Mouse (Mus musculus): ENCODE data around the gene Gm21954.
A peak's percentile ranks its signal among the peaks of the same experiment; 100 is the strongest.

The Gm21954 gene

DNA sequence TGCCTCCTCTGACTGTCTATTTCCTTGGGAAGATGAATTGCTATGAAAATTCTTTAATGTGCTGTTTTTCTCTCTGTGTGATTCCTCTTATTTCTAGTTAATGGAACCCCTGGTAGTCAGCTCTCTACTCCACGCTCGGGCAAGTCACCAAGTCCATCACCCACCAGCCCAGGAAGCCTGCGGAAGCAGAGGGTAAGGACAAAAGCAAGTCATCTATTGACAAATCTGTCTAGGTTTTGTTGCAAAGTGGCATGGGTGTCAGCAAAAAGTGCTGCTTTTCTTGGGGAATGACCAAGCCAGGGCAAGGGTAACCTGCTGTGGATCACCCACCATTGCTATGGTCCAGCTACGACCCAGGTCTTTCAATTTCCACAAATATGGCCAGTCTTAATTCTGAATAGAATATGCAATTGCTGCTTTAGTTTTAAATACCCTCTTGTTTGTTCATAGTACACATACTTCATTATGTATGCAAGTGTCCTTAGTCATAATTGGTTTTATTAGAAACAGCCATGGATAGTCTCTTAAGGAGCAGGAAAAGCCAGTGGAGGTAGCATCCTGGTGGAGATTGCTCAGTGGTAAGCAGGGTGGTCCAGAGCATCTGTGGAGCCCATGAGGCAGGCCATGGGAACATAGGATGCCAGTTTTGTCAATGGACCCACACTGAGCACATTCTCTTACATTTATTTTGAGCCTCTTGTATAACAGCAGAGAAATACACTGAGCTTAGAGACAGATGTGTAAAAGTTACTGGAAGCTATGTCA is 8.9 kb downstream of the Gm21954 start:
- DNase-seq (ENCODE audit: low spot score): no peak

DNA sequence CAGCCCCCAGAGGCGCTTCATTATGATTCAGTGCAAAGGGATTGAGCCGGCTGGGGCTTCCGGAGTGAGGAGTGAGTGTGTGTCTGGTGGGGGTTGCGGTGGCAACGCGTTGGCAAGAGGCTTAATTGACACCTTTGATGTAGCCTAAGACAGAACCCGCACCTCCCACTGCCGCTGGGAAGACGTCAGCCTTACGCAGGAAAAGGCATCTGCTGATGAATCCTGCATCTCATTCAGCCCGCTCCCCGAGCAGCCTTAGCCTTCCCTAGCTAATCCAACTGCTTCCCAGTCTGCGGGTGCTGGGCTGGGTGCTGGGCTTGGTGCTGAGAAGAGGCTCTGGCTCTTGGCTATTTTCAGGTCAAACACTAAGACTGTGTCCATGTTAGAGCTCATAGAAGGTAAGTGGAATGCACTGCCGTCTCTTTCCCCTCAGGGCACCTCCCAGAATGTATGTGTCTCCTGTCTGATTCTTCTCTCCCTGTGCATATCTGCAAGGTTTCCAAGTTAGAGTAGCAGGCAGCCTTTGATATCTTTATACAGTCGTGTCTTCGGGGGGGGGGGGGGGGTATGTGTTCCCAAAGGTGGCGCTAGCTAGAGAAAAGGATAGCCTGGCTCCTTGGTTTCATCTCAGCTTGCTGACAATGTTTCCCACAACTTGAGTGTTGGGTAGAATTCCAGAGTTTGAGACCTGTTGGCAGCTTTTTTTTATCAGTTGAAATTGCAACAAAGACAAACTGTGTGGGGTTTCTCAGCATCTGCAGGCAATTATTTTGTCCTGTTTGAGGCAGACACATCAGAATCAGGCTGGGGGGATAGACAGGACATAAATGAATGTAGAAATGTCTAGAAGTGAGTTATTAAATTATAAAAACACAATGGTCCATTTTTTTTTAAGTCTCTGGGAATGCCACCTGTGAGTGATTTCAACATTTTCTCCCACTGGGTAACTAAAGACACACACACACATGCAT is 10.0 kb downstream of the Gm21954 start:
- DNase-seq (ENCODE audit: low spot score): peak; percentile 49

- no peak for DNase-seq (ENCODE audit: low spot score)
Observed at GRCm38 (mm10) chr3:55461092-55461491, 10.9 kb downstream of the Gm21954 start.

- DNase-seq (ENCODE audit: low spot score): no peak
Observed at GRCm38 (mm10) chr3:55452464-55452863, 19.5 kb downstream of the Gm21954 start.

DNA sequence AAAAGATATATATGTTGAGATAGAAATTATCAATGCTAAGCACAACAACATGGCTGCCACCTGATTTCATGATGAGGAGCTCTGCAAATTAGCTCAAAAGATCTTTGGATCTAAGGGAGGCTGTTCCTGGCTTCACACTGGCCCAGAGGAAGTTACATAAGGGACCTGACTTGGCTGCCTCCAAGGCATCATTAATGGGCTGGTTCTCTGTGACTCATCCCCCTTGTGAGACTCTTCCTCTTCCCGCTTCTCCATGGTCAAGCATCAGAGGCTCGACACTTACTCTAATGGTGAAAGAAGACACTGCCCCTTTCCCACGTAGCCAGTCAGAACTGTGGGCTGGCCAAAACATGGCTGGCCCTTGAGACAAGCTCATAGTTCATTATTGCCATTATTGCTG is 20.1 kb downstream of the Gm21954 start:
- DNase-seq (ENCODE audit: low spot score): no peak

DNA sequence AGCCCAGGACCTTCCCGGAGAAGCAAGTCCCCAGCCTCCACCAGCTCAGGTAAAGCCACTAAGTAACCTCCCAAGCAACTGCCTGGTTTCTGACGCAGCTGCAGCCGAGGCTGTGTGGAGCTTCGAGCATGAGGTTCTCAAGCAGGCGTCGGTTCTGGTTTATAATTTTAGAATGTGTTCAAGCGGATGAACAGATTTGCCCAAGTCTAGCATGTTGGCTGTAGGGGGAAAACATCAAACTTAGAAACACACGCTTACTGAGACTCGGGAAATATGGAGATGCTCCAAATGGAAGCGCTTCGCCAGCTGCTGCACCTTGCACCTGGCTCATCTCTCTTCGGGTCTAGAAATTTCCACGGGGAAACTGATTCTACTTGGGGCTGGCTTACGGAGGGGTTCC is 21.0 kb downstream of the Gm21954 start:
- DNase-seq (ENCODE audit: low spot score): no peak

- DNase-seq (ENCODE audit: low spot score): no peak
Observed at GRCm38 (mm10) chr3:55449148-55449547, 22.9 kb downstream of the Gm21954 start.

DNA sequence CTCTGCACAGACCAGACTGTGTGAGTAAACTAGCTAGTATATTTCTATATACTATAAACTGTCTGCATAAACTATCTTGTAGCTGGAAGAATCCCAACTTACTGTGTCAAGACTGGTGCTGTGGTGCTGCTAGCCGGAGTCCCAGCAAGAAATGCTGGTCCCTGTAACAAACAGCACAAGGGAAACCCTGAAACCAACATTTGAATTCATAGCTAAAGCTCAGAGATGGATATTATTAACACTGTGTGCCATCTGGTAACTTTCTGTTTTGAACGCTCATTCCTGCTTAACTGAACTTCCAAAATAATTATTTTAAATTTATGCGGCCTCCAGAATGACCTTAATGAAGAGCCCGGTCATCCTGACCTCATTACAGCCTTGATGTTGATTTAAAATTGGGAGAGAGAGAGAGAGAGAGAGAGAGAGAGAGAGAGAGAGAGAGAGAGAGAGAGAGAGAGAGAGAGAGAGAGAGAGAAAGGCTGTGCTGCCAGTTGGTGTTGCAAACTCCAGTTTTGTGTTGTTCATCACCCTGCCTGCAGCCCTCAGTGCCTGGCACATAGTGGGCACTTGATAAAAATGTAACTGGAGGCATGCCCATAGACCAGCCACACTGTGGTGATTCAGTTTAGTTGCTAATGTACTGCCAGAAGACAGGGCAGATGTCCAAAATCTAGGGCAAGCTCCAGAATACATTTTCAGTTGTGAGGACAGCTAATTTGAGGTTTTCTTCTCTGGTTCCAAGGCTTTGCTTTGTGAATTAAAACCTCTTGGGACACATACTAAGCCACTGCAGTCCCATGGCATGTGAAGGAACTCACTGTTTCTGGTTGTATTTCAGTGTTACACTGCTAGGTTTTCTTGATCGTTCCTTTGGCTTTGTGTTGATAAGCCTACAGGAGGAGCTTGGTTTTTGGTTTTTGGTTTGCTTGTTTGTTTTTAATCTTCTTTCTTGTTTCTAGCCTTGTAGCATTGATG is 24.2 kb downstream of the Gm21954 start:
- no peak for DNase-seq (ENCODE audit: low spot score)

DNA sequence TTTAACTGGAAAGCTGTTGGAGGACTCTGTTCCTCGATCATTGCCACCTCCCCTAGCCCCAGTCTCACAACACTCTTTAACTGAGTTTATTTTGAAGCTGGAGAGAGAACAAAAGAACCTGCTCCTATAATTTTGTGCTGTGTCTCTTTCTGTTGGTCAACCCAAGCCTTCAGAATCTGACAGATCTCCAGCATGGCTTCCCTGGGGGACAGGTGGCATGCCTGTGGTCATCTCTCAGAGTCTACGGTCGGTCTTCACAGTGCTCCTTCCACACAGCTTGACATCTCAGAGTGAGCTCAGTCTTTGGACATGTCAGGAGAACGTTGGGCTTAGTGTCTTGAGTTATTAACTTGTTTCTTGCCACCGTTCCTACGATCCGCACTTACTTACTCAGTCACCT is 25.3 kb downstream of the Gm21954 start:
- DNase-seq (ENCODE audit: low spot score): no peak

- DNase-seq (ENCODE audit: low spot score): no peak
Observed at GRCm38 (mm10) chr3:55443725-55444124, 28.3 kb downstream of the Gm21954 start.

GRCm38 (mm10) chr3:55443271-55443670 is 28.7 kb downstream of the Gm21954 start:
- DNase-seq (ENCODE audit: low spot score): no peak

DNA sequence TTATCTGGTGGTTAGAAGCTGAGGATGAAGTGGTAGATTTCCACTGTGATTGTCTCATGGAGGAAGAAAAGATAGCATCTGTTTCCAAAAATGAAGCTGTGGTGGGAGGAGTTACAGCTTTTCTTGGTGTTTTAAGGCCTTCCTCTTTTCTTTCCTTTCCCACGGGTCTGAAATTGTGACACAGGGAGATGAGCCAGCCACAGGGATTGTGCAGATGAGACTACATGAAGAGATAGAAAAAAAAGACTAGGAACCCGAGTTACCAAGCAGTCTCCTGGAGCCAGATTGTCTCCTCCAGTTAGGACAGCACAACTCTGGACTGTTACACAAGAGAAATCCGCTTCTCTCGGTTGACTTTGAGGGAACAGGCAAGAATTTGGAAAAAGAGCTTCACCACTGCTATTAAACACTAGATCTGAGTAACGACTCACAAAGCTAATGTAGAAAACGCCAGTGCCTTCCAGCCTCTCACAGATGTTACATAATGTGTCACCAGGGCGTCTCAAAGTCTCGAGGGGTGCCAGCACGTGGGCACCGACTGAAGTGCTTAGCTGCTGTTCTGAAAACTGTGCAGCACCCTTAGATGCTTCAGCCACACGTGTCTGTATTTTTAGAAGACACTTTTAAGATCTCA is 29.9 kb downstream of the Gm21954 start:
- no peak for DNase-seq (ENCODE audit: low spot score)

GRCm38 (mm10) chr3:55440342-55440741 is 31.7 kb downstream of the Gm21954 start:
- no peak for DNase-seq (ENCODE audit: low spot score)

- DNase-seq (ENCODE audit: low spot score): no peak
Observed at GRCm38 (mm10) chr3:55438824-55439446, 33.1 kb downstream of the Gm21954 start.

- DNase-seq (ENCODE audit: low spot score): no peak
Observed at GRCm38 (mm10) chr3:55434276-55434675, 37.7 kb downstream of the Gm21954 start.

GRCm38 (mm10) chr3:55431223-55431622 is 40.8 kb downstream of the Gm21954 start:
- DNase-seq (ENCODE audit: low spot score): no peak

- DNase-seq (ENCODE audit: low spot score): no peak
Observed at GRCm38 (mm10) chr3:55430022-55430549, 41.9 kb downstream of the Gm21954 start.

GRCm38 (mm10) chr3:55423640-55424397 is 48.2 kb downstream of the Gm21954 start:
- peak; percentile 50 for DNase-seq (ENCODE audit: low spot score)

- DNase-seq (ENCODE audit: low spot score): no peak
Observed at GRCm38 (mm10) chr3:55420436-55421083, 51.5 kb downstream of the Gm21954 start.

All from testis, postnatal 10 days (tissue).